Mouse (Mus musculus): ENCODE results near the gene Churc1. TPM values are rescaled to one million over a fixed set of nuclear protein-coding genes. Genes with fewer than 3 reads are reported as not detected.

Gene Churc1
- polyA plus RNA-seq (2012; rRNA removed): 56.8 and 61.5 TPM in 2 replicates

DNA sequence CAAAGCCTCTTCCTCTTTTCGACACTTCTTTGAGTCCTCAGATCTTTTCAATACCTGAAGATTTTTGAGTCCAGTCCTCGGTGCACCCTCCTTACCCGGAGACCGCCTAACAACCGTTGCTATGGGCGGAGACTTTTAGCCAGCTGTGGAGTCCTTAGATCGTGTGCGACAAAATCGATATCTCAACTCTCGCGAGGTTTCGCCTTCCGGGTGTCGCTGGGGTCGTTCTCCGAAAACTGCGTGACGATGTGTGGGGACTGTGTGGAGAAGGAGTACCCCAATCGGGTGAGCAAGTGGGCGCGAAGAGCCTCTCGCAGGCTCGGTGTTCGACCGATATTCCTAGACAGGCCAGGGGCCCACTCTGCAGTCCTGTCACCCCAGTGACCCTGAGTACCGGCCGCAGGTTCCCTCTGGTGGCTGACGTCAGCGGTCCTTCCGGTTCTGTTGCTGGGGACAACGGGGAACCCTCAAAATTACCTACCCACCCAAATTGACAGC, at the start of gene Churc1, which contains the start of gene Fntb:
Churc1 (plus strand) TSS at position 185 of the 498 bp plus-strand sequence.
Fntb (plus strand) TSS at position 236 of the 498 bp plus-strand sequence.

DNA sequence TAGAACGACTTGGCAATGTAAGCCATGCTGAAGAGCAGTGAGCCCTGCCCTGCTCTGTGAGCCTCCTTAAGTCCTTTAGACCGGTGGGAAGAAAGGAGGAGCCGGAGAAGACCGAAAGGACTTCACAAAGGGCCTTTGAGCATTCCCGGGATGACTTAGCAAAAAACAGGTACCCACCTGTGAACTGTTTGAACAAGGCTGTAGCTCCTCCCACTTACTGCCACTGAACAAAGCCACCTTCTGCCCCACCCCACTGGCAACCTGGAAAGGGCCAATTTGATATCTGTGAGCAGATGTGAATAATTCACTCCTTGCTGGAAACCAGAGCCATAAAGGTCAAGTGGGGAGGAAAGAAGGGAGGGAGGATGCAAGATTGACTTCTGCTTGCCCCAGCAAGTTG, 30.0 kb downstream of the Churc1 start, which contains the start of gene Gpx2:
Gpx2 (minus strand) TSS at position 205 of the 400 bp plus-strand sequence.

DNA sequence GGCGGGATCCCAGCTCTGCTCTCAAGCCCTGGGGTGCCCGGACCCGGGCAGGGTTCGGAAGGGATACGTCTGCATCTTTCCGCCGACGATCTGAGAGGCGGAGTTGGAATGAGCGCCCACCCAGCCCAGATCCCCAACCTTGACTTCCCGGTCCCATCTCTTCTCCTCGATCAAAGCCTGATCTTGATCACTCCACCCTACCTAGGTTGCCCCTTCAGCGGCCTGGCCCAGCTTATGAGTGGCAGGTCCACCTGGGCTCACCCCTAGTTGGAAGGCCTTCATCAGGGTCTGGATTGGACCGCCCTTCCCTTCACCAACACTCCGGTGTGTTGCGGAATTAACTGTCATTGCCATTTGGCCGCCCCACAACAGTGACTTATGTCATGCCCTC, 57.3 kb downstream of the Churc1 start, which contains the start of gene Rab15:
Rab15 (minus strand) TSS at position 258 of the 391 bp plus-strand sequence.

Other genes with a start within 250 kb of the Churc1 start
- 4.2 and 7.9 TPM in 2 replicates for gene Plekhg3, start 234.6 kb upstream of the Churc1 start, polyA plus RNA-seq (2012; rRNA removed)
- 5.6 and 5.9 TPM in 2 replicates for gene Sptb, start 55.0 kb upstream of the Churc1 start, polyA plus RNA-seq (2012; rRNA removed)
- 24.7 and 30.6 TPM in 2 replicates for gene Fntb, start 51 bp downstream of the Churc1 start, polyA plus RNA-seq (2012; rRNA removed)
- 0.16 and 0.60 TPM in 2 replicates for gene Gpx2, start 30.0 kb downstream of the Churc1 start, polyA plus RNA-seq (2012; rRNA removed)
- 12.9 and 13.9 TPM in 2 replicates for gene Rab15, start 57.4 kb downstream of the Churc1 start, polyA plus RNA-seq (2012; rRNA removed)
- gene Max, start 196.7 kb downstream of the Churc1 start, polyA plus RNA-seq (2012; rRNA removed): 41.9 and 43.0 TPM in 2 replicates